Mouse (Mus musculus) left cerebral cortex, adult 18-20 months (tissue): Measurements from ENCODE around the gene Fam20a. TPM values are rescaled to one million over a fixed set of nuclear protein-coding genes. Genes with fewer than 3 reads are reported as not detected.

Experiments
- DNase-seq, 2 experiments: peaks; one replicate each; pipeline ENCODE4 v3.0.0; 2021 to 2022; ENCODE audit warnings: low spot score in 2 of 2, mixed read lengths in 1 of 2
- total RNA-seq, 2 experiments: library from RNA; stranded (reverse); gene quantifications; 2 replicates each; pipeline ENCODE4 v1.2.3; 2021

The Fam20a gene
- total RNA-seq, 2 experiments from 2014 or later: 10.6 to 12.2 TPM

DNA sequence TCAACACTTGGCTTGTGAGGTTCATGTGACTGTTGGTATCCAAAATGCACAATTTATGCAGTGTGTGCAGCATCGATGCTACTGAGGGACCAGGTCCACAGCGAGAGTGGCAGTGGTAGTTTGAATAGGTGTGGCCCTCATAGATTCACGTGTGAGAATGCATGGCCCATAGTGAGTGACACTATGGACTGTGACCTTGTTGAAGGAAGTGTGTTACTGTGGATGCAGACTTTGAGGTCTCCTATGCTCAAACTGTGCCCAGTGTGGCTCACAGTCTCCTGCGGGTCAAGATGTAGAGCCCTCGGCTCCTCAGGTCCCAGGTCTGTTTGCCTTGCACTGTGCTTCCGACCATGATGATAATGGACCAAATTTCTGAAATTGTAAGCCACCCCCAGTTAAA, 39.9 kb downstream of the Fam20a start:
- DNase-seq: no peak

DNA sequence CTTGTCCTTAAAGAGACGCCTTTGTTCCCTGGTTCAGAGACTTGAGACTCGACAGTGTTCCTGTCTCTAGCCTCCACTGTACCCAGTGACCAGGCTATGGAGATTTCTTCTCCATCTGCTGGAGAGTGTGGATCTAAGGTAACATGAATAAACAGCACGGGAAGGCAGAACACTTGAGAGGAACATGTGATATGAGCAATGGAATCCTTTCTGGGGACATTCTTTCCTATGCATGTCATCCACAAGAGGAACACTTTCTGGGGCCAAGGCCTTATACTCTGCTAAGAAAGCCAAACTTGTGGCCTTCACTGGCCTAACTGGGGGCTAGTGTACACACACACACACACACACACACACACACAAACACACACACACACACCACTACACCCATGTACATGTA, 40.5 kb downstream of the Fam20a start:
- no peak for DNase-seq

DNA sequence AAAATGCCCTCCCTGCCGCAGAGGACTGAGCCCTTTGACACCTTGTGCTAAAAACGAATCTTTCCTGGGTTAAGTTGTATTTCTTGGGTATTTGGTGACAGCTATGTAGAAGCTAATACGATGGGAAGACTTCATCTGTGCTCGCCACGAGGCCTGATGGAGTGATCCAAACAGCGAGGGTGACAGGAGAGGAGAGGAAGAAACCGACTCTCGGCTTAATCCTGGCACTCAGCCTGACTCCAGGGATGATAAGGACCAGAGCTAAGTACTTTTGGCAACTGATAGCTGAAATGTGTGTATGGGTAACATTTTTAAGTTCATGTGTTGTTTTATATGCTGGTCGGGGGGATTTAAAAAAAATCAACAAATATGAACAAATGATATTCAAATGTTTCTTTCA, 41.1 kb downstream of the Fam20a start:
- DNase-seq: no peak

DNA sequence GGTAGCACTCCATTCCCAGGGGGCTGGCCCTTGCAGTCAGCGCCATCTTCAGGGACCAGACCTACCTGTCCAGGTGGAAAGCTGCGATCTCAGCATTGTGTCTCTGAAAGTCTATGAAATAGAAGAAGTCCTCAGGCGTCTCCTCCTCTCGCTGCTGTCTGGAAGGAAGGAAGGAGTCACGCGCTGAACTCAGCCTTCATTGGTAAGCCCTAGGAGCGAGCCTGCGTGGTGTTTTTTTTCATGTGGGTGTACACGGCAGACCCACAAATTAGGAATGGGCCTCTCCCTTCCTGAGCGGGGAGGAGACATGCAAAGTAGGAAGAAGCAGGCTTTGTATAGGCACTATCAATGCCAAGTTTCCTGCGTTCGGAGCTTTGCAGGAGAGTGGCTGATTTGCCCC, 43.8 kb downstream of the Fam20a start:
- no peak for DNase-seq

DNA sequence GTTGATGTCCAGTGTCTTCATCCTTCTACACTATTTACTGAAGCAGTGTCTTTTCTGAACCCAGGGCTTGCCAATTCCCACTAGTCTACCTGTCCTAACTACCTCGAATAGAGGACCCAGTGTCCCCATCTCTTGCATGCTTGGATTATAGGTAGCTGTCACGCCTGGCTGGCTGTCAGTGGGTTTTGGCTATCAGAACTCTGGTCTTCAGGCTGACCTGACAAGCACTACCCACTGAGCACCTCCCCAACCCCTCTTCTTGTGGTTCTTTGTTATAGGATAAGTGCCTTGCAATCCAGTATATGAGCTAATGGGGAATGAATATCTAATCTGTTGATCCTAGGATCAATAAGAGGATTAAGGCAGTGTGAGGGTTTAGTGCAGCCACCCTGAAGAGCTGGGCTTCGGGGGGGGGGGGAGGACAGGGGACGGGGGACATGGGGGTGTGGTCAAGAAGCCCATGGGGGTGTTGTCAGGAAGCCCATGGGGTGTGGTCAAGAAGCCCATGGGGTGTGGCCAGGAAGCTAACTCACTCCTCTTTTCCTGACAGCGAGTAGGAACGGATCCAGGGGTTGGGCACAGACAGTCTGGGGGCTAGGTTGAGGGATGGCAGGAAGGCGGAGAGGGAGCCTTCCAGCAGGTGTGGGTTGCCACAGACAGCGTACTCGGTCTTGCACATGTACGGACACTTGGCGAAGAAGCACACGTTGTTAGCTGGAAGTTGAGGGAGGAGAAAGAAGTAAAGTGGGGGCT, 45.3 kb downstream of the Fam20a start:
- no peak for DNase-seq

DNA sequence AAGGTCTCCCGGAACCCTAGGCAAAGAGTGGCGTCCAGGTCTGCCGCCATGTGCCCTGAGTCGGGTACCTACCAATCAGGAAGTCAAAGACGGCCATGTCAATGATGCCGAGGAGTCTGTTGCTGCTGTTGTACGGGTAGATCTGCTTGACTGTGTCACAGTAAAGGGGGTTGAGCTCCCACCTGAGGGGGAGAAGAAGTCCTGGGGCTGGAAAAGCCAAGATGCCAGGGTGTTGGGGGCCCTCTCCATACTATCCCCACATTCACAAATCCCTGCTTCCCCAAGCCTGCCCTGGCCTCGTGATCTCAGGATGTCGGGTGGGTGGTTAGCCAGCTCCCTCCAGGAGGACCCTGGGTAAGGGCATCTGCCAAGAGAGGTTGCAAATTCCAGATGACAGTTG, 46.3 kb downstream of the Fam20a start:
- DNase-seq: no peak

DNA sequence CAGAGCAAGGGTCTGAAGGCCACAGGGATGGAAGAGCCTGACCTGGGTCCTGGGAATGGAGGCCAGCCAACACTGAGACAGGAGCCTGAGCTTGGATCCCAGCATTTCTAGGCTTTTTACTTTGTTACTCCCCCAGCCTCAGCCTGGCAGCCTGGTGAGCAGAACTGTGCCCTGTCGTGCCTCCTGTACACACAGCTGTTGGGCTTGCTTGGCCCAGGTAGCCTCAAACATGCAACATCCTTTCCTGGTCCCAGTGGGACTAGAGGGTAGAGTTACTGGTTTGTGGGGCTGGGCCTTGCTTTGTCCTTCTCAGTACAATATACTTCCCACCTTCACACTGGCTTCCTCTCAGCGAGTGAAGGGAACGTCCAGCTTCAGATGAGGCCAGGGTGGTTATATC, 46.9 kb downstream of the Fam20a start:
- DNase-seq: no peak

DNA sequence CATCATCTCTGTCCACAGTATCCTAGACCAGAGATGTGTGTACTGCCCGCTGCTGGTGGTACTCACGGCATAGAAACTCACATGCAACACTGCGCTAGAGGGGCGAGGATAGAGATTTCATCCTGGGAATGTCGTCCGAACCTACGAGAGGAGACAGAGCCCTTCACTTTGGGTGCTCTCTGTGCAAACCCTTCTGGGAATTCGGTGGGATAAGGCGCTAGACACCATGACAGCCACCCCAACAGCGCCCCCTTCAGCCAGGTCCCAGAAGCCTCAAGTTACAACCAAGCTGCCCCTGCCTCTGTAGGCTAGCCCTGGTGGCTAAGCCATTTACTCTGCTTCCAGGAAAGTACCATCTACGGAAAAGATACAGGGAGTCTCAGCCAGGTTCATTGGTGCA, 47.5 kb downstream of the Fam20a start:
- no peak for DNase-seq

DNA sequence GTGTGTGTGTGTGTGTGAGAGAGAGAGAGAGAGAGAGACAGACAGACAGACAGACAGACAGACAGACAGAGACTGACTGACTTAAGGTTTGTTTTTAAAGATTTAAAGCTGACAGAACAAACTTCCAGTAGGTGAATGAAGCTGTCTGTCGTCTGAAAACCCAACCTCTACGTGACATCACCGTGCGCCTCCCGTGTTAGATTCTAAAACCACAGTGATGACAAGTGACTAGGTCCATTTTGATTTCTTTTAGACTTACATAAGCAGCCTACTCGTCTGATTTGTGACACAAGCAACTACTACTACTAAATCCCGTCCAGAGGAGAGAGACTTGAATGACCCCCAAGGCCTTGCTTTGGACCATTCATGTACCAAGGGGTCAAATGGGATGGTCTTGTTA, 48.3 kb downstream of the Fam20a start:
- DNase-seq: no peak

DNA sequence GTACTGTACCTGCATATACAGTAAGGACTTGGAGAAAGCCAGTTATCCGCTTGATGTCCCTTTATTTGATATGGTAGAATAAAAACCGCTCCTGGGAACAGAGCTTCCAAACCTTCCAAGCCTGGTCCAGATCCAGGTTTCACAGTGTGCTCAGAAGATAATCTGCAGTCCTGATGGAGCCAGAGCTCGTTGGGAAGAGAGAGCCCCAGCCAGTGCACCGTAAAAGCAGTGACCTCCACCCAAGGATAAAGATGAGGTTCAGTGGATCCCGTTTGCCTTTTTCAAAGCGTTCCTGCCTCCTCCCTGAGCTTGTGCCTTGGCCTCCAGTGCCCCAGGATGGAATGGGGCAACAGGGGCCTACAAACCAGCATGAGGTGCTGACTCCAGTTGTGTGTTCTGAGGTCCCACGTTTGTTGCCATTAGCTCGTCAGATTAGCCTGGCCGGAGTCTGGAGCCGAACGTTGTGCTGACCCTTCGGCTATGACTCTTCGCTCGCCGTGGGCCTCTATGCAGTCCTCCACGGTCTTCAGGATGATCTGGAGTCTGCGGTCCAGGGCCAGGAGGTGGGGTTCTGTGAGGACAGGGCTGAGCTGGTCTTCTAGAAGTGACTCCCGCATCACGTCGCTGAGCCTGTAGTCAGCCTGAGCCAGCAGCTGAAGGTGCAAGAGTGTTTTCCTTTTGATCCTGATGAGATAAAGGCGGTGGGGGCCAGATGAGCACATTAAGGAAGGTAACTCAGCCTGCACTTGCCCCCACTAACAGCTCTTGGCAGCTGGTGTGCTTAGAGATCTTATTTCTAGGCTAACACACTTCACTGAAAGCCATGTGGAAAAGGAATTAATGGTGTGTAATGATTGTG, 49.0 kb downstream of the Fam20a start:
- DNase-seq: no peak

DNA sequence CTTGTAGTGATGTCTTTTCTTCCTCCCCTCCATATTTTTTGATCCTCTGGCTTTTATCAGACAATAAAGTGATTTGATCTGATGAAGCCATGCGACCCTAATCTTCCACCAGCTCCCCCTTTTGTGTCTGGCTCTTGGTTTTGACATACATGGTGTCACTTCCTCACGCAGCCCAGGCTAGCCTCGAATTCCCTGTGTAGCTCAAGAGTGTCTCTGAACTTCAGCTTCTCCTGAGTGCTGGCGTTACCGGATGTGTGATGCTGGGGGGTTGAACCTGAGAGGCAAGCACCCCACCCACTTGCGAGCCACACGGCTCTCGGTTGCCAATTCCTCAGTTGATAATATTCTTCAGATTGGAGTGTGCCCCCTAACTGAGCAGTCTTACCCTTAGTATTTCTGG, 49.7 kb downstream of the Fam20a start:
- DNase-seq: no peak

DNA sequence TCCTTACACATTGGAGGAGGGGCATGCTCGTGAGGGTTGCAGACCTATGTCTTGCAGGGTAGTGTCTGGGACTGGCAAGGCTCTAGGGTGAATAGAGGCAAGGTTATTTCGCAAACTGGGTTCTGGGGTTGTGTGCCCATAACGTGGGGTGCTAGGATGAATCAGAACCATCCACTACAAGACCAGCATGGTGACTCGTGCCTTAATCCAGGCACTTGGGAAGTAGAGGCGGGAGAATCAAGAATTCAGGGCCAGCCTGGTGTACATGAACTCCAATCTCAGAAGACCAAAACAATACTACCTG, 50.1 kb downstream of the Fam20a start:
- no peak for DNase-seq

DNA sequence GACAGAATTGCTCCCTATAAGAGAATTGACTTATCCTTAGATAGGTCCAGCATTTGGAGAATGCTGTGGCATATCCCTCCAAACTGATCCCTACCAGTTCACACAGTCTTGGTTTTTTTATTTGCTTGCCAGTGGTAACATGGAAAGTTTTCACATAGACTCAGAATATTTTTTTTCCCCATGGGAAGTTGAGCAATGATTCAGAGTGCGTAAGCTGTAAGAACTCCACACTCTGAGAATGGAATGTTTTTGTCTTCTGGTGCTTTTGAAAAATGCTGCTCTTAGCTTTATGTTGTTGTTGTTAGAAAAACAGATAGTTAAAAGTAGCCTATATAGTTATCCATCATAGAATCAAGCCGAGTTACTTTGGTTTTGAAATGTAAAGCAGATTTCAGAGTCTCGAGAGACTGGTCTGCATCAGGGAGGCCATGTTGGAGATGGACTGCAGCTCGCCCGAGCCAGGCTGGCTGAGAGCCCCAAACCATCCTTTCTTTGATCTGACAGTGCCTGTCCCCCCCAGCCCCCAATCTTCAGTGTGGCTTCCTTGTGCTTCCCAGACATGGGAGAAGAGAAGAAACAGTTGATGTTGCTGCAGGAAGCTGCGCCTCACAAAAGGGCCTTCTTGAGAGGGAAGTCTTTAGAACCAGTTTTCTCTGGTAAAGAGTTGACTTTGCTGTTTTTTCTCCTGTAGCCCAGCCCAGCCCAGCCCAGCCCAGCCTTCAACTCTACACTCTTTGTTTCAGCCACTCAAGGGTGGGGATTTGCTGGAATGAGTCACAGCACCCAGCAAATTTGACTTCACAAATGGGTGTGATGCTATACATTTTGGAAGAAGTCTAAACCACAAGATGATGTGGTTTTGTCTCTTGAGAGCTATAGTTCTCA, 50.7 kb downstream of the Fam20a start:
- no peak for DNase-seq

DNA sequence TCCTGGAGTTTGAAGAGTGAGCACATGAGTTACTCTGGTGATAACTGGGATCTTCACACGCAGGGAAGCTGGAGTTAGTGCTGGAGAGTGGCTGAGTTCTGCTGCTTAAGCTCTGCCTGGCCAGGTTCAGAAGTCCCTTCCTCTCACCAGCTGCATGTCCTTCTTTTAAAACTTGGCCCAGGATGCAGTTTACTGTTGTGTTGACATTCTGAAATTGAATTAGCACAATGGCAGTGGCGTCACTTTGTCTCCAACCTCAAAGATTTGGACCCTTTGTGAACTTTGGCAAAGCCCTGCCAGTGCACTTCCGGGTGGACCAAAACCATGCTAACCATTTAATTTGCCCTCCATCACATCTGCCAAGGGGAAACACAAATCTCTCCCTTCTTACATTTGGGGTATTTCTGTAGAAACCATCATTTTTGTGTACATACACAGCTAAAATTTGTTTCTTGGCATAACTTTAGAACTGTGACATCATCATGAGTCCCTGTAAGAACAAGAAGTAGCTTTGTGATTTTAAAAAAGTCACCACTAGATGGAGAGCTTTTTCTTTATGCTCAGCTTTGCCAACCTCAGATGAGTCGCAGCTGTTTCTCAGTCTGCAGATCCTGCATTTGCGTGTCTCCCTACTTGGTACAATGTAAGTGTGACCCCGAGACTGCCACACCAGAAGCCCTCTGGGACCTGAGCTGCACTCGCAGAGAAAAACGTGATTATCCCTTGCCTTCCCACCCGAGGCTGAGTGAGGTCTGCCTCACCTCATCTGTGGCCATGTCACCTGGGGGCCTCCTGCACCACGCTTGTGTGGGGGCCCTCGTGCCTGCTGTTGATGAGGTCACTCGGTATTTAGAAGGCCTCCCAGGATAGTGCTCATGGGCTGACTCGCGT, 51.8 kb downstream of the Fam20a start:
- DNase-seq: no peak

DNA sequence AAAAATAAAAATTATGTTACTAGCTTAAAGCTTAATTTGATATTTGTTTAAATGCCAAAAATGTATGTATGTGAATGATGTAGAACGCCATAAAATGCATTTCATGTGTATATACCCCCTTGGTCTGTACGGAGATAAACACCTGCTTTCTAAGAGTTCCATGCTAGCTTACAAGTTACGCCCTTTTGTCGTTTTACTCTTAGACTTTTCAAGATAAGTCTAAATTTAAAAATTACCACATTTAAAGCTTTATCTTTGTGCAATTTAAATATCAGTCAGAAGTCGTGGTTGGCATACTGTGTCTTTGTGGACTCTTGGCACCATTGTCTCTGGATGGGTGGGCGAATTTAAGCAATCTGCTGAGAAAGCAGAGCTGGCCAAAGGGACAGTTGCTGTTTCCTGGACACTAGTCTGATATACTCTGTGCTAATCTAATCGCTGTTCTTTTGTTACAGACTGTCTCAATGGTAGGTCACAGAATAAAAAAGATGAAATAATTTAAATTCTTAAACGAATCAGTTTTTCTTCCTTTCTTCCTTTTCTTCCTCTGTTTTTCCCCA, 52.9 kb downstream of the Fam20a start:
- DNase-seq: no peak

DNA sequence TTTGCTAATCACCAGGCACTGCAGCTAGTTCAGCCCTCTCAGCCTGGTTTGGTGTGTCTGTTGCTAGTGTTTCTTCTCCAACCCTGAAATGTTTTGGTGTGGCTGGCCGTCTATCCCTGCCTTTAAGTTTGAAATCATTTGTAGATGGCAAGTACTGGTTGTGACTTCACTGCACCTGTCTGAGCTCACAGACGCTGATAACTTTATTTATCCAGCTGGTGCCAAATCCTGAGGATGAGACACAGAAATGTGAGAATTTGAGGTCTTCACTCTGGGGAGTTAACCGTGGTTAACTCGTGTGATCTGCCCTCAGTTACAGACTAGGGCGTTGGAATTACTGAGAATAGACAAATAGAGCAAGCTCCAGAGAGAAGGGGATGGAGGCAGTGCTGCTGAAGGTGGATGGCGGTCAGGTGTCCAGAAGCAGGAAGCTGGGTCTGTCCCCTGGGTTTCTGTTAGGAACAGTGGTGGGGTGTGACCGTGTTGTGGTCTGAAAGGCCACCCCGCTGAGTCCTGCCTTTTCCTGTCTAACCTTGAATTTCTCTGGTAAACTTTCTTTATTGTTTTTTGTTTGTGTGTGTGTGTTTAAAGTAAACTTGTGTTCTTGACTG, 53.9 kb downstream of the Fam20a start:
- DNase-seq: no peak

DNA sequence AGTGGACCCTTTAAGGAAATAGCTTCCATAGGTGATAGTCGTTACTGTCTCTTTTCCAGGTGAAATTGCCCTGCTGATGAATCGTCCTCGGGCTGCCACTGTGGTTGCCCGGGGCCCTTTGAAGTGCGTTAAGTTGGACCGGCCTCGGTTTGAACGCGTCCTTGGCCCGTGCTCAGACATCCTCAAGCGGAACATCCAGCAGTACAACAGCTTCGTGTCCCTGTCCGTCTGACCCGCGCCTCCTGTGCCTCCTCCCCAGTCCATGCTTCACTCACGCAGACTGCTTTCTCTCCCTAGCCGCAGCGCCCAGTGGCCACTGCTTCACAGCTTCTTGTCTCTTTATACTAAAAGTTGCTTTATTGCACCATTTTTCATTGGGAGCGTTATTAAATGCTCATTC, 54.7 kb downstream of the Fam20a start:
- DNase-seq: no peak

DNA sequence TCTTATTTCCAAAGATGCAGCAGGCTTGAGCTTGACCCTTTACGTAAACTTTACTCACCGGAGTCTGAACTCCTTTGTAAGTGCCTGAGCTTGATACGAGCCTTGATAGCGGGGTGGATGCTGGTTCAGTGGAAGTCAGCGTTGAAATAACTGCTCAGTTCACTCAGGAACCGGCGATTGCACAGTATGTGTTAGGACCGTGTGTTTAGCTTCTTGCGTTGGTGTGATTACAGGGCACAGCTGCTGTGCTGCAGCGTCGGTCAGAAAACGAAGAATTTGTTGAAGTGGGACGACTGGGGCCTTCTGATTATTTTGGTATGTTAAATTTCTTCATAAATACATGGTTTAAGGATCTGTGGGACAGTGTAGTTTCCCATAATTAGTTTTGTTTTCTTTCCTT, 55.7 kb downstream of the Fam20a start:
- DNase-seq: no peak

DNA sequence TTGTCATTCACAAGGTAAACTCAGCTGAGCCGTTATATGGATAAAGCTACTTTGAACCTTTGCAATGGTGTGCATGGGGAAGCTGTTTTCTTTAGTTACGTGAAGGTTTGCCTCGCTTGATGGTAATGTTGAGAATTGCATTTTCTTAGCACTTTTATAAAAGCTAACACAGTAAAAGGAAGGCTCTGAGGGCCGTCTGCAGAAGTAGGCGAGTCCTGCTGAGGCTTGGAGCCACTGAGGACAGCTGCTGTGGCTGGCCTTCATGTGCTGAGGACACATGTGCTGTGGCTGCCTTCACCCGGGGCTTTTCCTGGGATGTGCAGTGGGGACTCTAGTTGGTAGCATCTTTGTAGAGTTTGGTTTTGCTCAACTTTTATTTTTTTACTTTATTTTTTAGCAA, 56.7 kb downstream of the Fam20a start:
- DNase-seq: no peak

DNA sequence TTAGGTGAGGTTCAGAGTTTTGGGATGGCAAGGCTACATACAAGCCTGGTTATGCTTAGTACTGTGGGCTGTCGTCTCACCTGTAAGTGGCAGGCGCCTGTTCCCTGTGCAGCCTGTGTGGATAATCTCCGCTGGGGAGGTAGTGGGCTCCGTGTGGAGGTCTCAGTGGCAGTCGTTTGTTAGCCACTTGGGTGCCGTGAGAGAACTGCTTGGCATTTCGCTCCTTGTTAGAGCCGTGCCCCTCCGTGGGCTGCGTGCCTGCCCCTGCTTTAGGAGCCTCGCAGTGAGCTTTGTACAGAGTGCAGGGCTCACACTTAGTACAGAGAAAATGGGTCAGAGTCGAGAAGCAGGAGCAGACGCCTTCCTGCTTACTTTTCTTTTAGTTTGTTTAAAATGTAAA, 57.8 kb downstream of the Fam20a start:
- DNase-seq: no peak
